Mouse (Mus musculus) embryonic facial prominence, embryonic 11.5 days (tissue): ENCODE data around the gene Gm20388. TPM values are rescaled to one million over a fixed set of nuclear protein-coding genes. Genes with fewer than 3 reads are reported as not detected.

Experiments
- ATAC-seq: fragments of 200-750 bp; cut with Nextera tagmentation; replicated peaks from 2 replicates; pipeline ENCODE4 v1.8.0; 2017; ENCODE audit warnings: low read depth; ENCODE audit not compliant: insufficient number of reproducible peaks, low FRiP score, low TSS enrichment
- DNase-seq: peaks from one replicate; pipeline ENCODE4 v3.0.0-alpha.2; 2015; ENCODE audit warnings: low spot score
- H3K27ac ChIP-seq: fragments of 300-500 bp; sonication (generic); replicated peaks from 2 replicates; pipeline ENCODE4 v1.5.1; 2014; ENCODE audit warnings: mild to moderate bottlenecking, low read depth, low read length, control low read depth
- H3K27me3 ChIP-seq: fragments of 300-500 bp; sonication (generic); 2 replicates; pipeline ENCODE4 v1.6.1; 2014; ENCODE audit warnings: mild to moderate bottlenecking, low read length, moderate library complexity, mixed read lengths; ENCODE audit not compliant: control insufficient read depth, insufficient read depth
- H3K36me3 ChIP-seq: fragments of 300-500 bp; sonication (generic); replicated peaks from 2 replicates; pipeline ENCODE4 v1.6.1; 2014; ENCODE audit warnings: low read depth, mild to moderate bottlenecking, low read length, moderate library complexity, mixed read lengths; ENCODE audit not compliant: control insufficient read depth, insufficient read depth
- H3K4me1 ChIP-seq: fragments of 300-500 bp; sonication (generic); 2 replicates; pipeline ENCODE4 v1.6.1; 2014; ENCODE audit warnings: low read length, mixed read lengths; ENCODE audit not compliant: control insufficient read depth, insufficient read depth
- H3K4me2 ChIP-seq: fragments of 300-500 bp; sonication (generic); 2 replicates; pipeline ENCODE4 v1.6.1; 2014; ENCODE audit warnings: low read depth, mild to moderate bottlenecking, control low read depth, low read length, moderate library complexity
- H3K4me3 ChIP-seq: fragments of 300-500 bp; sonication (generic); 2 replicates; pipeline ENCODE4 v1.5.1; 2014; ENCODE audit warnings: low read depth, low read length, control low read depth
- H3K9ac ChIP-seq: fragments of 300-500 bp; sonication (generic); replicated peaks from 2 replicates; pipeline ENCODE4 v1.6.1; 2014; ENCODE audit warnings: mild to moderate bottlenecking, control low read depth, low read length
- H3K9me3 ChIP-seq: fragments of 300-500 bp; sonication (generic); replicated peaks from 2 replicates; pipeline ENCODE4 v1.6.1; 2016; ENCODE audit warnings: mild to moderate bottlenecking, low read length, inconsistent platforms, mixed read lengths; ENCODE audit not compliant: control insufficient read depth
- WGBS: fragments of 180-500 bp; shearing (Covaris S2); extraction: QIAGEN DNeasy Blood & Tissue Kit; methylation state at CpG from one replicate; pipeline ENCODE4 v1.1.7; 2014; 5-methylcytosine and 5-hydroxymethylcytosine counted together
- polyA plus RNA-seq: library from polyadenylated mRNA; unstranded; fragments of >200 nt; fragmentation: Nextera tagmentation; extraction: Ambion mirVana; gene quantifications from 2 replicates; pipeline ENCODE4 v1.2.1, GENCODE M21; 2014

The Gm20388 gene
- polyA plus RNA-seq, 1 experiment from 2014 or later, result 3.1 TPM

DNA sequence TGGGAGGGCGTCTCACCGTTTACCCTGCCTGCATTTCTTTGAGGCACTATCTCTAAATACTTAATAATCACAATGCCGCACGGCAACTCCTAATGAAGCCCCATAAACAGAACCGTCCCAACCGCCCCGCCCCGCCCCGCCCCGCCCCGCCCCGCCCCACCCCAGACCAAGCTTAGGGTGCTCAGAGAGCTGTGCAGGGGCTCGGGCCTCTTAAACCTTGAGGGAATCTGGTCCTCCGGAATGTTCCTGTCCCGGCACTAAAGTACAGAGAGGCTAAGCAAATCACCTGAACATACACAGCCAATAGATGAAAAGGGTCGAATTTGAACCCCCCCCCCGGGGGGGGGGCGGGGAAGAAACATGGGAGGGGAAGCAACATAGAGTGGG lies 1564.2 kb downstream of the Gm20388 start:
- H3K4me3 ChIP-seq, result no peak overlapping the region
- H3K27ac ChIP-seq, result no peak overlapping the region
- WGBS, result 2% methylated on average over 17 of the region's 18 CpGs

DNA sequence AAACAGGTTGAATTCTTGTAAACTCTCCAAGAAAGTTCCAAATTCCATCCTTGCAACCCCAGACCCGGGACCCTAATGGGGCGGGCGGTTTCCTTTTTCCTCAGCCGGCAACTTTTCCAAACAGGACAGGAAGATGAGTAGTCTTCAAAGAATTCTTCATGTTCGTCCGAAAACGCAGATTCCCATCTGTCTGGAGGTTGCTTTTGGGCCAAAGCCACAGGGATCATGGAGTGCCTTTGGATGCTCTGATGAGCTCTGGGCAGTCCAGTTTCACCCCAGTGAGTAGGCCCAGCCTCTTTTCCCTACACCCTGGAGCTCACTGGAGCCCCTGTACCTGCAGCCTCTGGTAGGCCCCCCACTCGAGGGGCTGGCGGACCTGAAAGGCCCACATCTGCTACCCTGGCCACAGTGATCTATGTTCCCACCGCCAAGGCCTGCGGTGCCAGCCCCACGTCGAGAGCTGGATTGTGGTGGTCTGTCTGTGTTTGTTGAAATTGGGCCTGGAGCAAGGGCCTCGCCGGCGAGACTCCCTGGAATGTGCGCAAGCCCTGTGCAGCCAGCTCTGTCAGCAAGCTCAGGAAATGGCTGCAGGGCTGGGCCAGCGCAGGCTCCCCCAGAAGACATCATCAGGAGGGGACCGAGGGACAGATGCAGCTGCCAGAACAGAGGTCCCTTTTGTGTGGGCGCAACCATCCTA lies 1567.4 kb downstream of the Gm20388 start:
- Histone ChIP-seq H3K9ac (peak overlapping the region; percentile 37), H3K27me3 (no peaks in the 10 kb centered on the region), H3K27ac (peak overlapping the region; percentile 65), H3K9me3 (no peaks in the 10 kb centered on the region), H3K4me3 (no peak overlapping the region), H3K4me1 (peaks cover 2% of the 10 kb centered on the region), H3K36me3 (no peaks in the 10 kb centered on the region), H3K4me2 (no peak overlapping the region)
- ATAC-seq (no peak), DNase-seq (peak; percentile 55)
- 50% methylated on average over 20 of the region's 20 CpGs for WGBS

More for the DNA sequence above, 1564.2 kb downstream of the Gm20388 start:
- no peak for DNase-seq
- H3K27me3 ChIP-seq, result no peaks in the 10 kb centered on the region
- H3K4me2 ChIP-seq, result peak overlapping the region; percentile 26; the same call in 1 of the 2 replicates
- ATAC-seq, result no peak
- H3K9ac ChIP-seq, result no peak overlapping the region
- no peaks in the 10 kb centered on the region for H3K9me3 ChIP-seq
- peaks cover 2% of the 10 kb centered on the region for H3K4me1 ChIP-seq
- no peaks in the 10 kb centered on the region for H3K36me3 ChIP-seq

GRCm38 (mm10) chr8:121479144-121479543 lies 1568.5 kb downstream of the Gm20388 start:
- 75% methylated on average over 8 of the region's 8 CpGs for WGBS
- H3K27me3 ChIP-seq, result no peaks in the 10 kb centered on the region
- no peak overlapping the region for H3K4me2 ChIP-seq
- DNase-seq (no peak), ATAC-seq (no peak)
- no peaks in the 10 kb centered on the region for H3K9me3 ChIP-seq
- no peak overlapping the region for H3K27ac ChIP-seq
- H3K36me3 ChIP-seq, result no peaks in the 10 kb centered on the region
- H3K9ac ChIP-seq, result no peak overlapping the region
- H3K4me1 ChIP-seq, result peaks cover 2% of the 10 kb centered on the region
- no peak overlapping the region for H3K4me3 ChIP-seq

DNA sequence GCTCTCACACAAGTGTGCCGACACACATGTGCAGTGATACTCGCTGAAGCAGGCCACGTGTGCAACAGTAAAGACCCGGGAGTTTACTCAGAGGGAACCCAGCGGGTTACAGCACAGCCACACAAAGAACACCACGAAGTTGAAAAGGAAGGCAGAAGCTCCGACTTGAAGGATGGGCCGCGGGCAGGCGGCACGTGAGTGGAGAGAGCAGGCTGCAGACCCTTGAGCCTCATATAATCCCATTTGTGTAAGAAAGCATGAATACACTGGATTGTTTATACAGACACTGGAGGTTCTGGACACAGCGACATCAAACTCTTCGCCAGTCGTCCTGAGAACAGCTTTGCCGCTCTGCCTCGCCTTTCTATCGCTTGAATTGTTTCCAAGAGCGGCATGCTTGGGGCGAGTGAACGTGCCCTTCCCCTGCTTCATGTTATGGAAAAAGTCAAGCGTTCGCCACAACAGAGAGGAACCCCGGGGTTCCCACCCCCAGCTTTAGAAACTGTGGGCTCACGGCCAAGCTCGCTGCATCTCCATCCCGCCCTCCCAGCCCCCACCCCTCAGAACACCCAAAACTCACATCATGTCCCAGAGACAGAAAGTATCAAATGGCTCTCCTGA lies 1569.9 kb downstream of the Gm20388 start:
- no peak overlapping the region for H3K27ac ChIP-seq
- ATAC-seq (no peak), DNase-seq (no peak)
- no peak overlapping the region for H3K4me3 ChIP-seq
- no peaks in the 10 kb centered on the region for H3K36me3 ChIP-seq
- 64% methylated on average over 26 of the region's 26 CpGs for WGBS
- no peaks in the 10 kb centered on the region for H3K27me3 ChIP-seq
- no peak overlapping the region; the same call in 1 of the 2 replicates for H3K9ac ChIP-seq
- no peak overlapping the region for H3K4me2 ChIP-seq
- H3K4me1 ChIP-seq, result peaks cover 2% of the 10 kb centered on the region; the same call in 1 of the 2 replicates
- no peaks in the 10 kb centered on the region for H3K9me3 ChIP-seq

GRCm38 (mm10) chr8:121484072-121484782 lies 1573.6 kb downstream of the Gm20388 start:
- Histone ChIP-seq H3K27me3 (no peaks in the 10 kb centered on the region), H3K4me3 (no peak overlapping the region), H3K4me2 (no peak overlapping the region), H3K9ac (no peak overlapping the region), H3K27ac (no peak overlapping the region), H3K36me3 (no peaks in the 10 kb centered on the region), H3K4me1 (no peaks in the 10 kb centered on the region; the same call in 1 of the 2 replicates), H3K9me3 (no peaks in the 10 kb centered on the region)
- WGBS, result 70% methylated on average over 23 of the region's 23 CpGs
- ATAC-seq (no peak), DNase-seq (no peak)

GRCm38 (mm10) chr8:121491633-121492032 lies 1581.0 kb downstream of the Gm20388 start:
- DNase-seq, result peak; percentile 14
- WGBS, result 40% methylated on average over 9 of the region's 9 CpGs
- Histone ChIP-seq H3K4me3 (no peak overlapping the region), H3K27me3 (no peaks in the 10 kb centered on the region), H3K4me1 (no peaks in the 10 kb centered on the region), H3K36me3 (no peaks in the 10 kb centered on the region), H3K27ac (no peak overlapping the region), H3K9me3 (no peaks in the 10 kb centered on the region), H3K9ac (no peak overlapping the region), H3K4me2 (no peak overlapping the region)
- ATAC-seq, result no peak

- no peak for ATAC-seq
Measured at GRCm38 (mm10) chr8:121497621-121498020, 1587.0 kb downstream of the Gm20388 start.

GRCm38 (mm10) chr8:121511751-121512150 lies 1601.1 kb downstream of the Gm20388 start:
- Histone ChIP-seq H3K9ac (no peak overlapping the region), H3K4me2 (no peak overlapping the region), H3K4me1 (no peaks in the 10 kb centered on the region), H3K9me3 (no peaks in the 10 kb centered on the region), H3K27me3 (no peaks in the 10 kb centered on the region), H3K36me3 (no peaks in the 10 kb centered on the region), H3K4me3 (no peak overlapping the region), H3K27ac (no peak overlapping the region)
- ATAC-seq, result no peak
- no peak for DNase-seq
- WGBS, result 47% methylated on average over 9 of the region's 9 CpGs

More at GRCm38 (mm10) chr8:121497621-121498020, 1587.0 kb downstream of the Gm20388 start:
- Histone ChIP-seq H3K36me3 (no peaks in the 10 kb centered on the region), H3K4me2 (no peak overlapping the region), H3K27me3 (no peaks in the 10 kb centered on the region), H3K9me3 (no peaks in the 10 kb centered on the region), H3K9ac (no peak overlapping the region), H3K4me3 (no peak overlapping the region), H3K4me1 (no peaks in the 10 kb centered on the region), H3K27ac (no peak overlapping the region)
- DNase-seq, result no peak
- 80% methylated on average over 6 of the region's 6 CpGs for WGBS
